Mouse (Mus musculus) liver, adult 2 months (tissue): ENCODE measurements at regions not wholly inside any gene's neighbourhood (a gene's known extent, or its start where the extent isn't known, plus 50 kb on each side); places are given as distances from the start of the nearest gene placed in this dataset.

Experiments
- CTCF ChIP-seq: fragments of 200-500 bp; IDR thresholded peaks from 2 replicates; pipeline ENCODE4 v1.5.1; 2011; ENCODE audit warnings: low read depth, low read length, control low read depth
- POLR2A ChIP-seq: fragments of 200-500 bp; IDR thresholded peaks from 2 replicates; pipeline ENCODE4 v1.6.1; 2011; ENCODE audit warnings: low read length, control low read depth; ENCODE audit not compliant: insufficient read depth; ENCODE audit errors: extremely low read depth

DNA sequence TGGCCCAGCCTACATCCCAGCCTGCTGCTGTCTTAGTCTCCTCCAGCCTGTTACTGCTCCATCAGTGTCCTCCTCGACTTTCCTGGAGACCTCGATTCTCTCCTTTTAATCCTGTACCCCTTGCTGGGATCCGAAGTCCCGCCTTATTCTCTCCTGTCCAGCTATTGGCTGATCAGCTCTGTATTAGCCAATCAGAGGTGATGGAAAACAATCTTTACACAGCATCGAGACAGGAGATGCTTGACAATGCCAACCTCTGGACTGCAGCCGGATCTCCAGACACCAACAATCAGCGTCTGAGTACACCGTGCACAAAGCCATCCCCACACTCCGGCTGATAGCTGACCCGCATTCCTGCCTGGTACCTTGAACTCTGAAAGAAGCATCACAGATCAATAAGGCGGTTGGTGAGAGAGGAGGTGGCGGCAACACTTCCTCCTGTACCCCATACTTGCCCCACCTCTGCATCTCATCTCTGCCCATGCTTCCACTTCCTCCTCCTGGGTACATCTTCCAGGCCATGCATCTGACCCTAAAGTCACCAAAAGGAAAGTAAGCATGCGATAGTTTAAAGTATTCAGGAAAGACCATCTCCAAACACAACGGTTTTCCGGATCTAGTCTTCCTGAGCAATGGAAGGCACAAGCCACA is 316.4 kb downstream of the Zfp706 start:
- no peak for TF ChIP-seq POLR2A
- no peak for TF ChIP-seq CTCF
